Mouse (Mus musculus): ENCODE measurements around the gene Upf3b. TPM values are rescaled to one million over a fixed set of nuclear protein-coding genes. Genes with fewer than 3 reads are reported as not detected.
"Not testable (repeated sequence)": the region's sequence is repeated elsewhere in the genome, so short reads cannot be mapped to it uniquely, and the experiment has no call there.

The Upf3b gene
- 6.4 and 13.4 TPM in 2 replicates for polyA plus RNA-seq (2012; rRNA removed)
- polyA plus RNA-seq (2014; fragmentation: Nextera tagmentation; extraction: Ambion mirVana): 7.4 and 7.9 TPM in 2 replicates

- WGBS (ENCODE audit: insufficient replicate concordance): 9% methylated on average over 30 of the region's 30 CpGs
- Histone ChIP-seq H3K4me2 (ENCODE audit: low read depth) (peak within 1 kb of the TSS; percentile 80), H3K9me3 (ENCODE audit: control insufficient read depth, low read length) (no peaks in the 10 kb centered on the region), H3K4me3 (ENCODE audit: insufficient read depth in 1 of 2, low read depth in 2 of 2, low read length in 2 of 2) (peak within 1 kb of the TSS; percentile 72 to 99), H3K9ac (replicated peaks) (peak within 1 kb of the TSS; percentile 79), H3K4me1 (replicated peaks; ENCODE audit: control insufficient read depth in 2 of 2, insufficient read depth in 2 of 2, low read length in 1 of 2) (no peaks in the 10 kb centered on the region), H3K27ac (peak within 1 kb of the TSS; percentile 86), H3K36me3 (replicated peaks; ENCODE audit: control insufficient read depth, insufficient read depth, low read depth) (no peaks in the 10 kb centered on the region), H3K27me3 (ENCODE audit: control insufficient read depth, insufficient read depth, low read length) (no peaks in the 10 kb centered on the region)
- peak; percentile 37; the same call in 1 of the 2 replicates for TF ChIP-seq EP300 (IDR thresholded peaks at IDR 0.05; ENCODE audit: low read depth)
- no peak for TF ChIP-seq CTCF (IDR thresholded peaks at IDR 0.05; ENCODE audit: low read depth)
- DNase-seq (ENCODE audit: low read depth in 3 of 3, low spot score in 3 of 3): peak; percentile 92 to 95 (median 94)
- peak; percentile 98 for ATAC-seq (ENCODE audit: insufficient read depth)
These were observed at the start of gene Upf3b for GRCm38 (mm10) chrX:37110193-37110880. Upf3b (minus strand) TSS chrX:37110322.

GRCm38 (mm10) chrX:37157839-37158238 lies 47.7 kb upstream of the Upf3b start:
- no peak for DNase-seq (ENCODE audit: low read depth in 3 of 3, low spot score in 3 of 3)
- no peak overlapping the region for H3K4me2 ChIP-seq (ENCODE audit: low read depth)
- H3K27me3 ChIP-seq (ENCODE audit: control insufficient read depth, insufficient read depth, low read length): no peaks in the 10 kb centered on the region
- 46% methylated on average over 4 of the region's 4 CpGs for WGBS (ENCODE audit: insufficient replicate concordance)
- no peak overlapping the region for H3K27ac ChIP-seq
- no peak overlapping the region for H3K4me3 ChIP-seq (ENCODE audit: insufficient read depth in 1 of 2, low read depth in 2 of 2, low read length in 2 of 2)
- no peaks in the 10 kb centered on the region for H3K36me3 ChIP-seq (replicated peaks; ENCODE audit: control insufficient read depth, insufficient read depth, low read depth)
- H3K9ac ChIP-seq (replicated peaks): no peak overlapping the region
- ATAC-seq (ENCODE audit: insufficient read depth): no peak
- TF ChIP-seq EP300 (IDR thresholded peaks at IDR 0.05; ENCODE audit: low read depth) (no peak), CTCF (IDR thresholded peaks at IDR 0.05; ENCODE audit: low read depth) (peak; percentile 51)
- no peaks in the 10 kb centered on the region for H3K9me3 ChIP-seq (ENCODE audit: control insufficient read depth, low read length)
- H3K4me1 ChIP-seq (replicated peaks; ENCODE audit: control insufficient read depth in 2 of 2, insufficient read depth in 2 of 2, low read length in 1 of 2): no peaks in the 10 kb centered on the region

GRCm38 (mm10) chrX:37144954-37145353 lies 34.8 kb upstream of the Upf3b start:
- WGBS (ENCODE audit: insufficient replicate concordance): 87% methylated on average over 2 of the region's 2 CpGs

GRCm38 (mm10) chrX:37144498-37144897 lies 34.4 kb upstream of the Upf3b start:
- not testable (repeated sequence) for ATAC-seq (ENCODE audit: insufficient read depth); H3K27ac ChIP-seq; H3K4me2 ChIP-seq (ENCODE audit: low read depth); H3K4me3 ChIP-seq (ENCODE audit: insufficient read depth in 1 of 2, low read depth in 2 of 2, low read length in 2 of 2); H3K36me3 ChIP-seq (replicated peaks; ENCODE audit: control insufficient read depth, insufficient read depth, low read depth); H3K27me3 ChIP-seq (ENCODE audit: control insufficient read depth, insufficient read depth, low read length); DNase-seq (ENCODE audit: low read depth in 3 of 3, low spot score in 3 of 3); H3K9me3 ChIP-seq (ENCODE audit: control insufficient read depth, low read length); H3K4me1 ChIP-seq (replicated peaks; ENCODE audit: control insufficient read depth in 2 of 2, insufficient read depth in 2 of 2, low read length in 1 of 2); H3K9ac ChIP-seq (replicated peaks)
- 60% methylated on average over 1 of the region's 4 CpGs for WGBS (ENCODE audit: insufficient replicate concordance)

More at GRCm38 (mm10) chrX:37144954-37145353, 34.8 kb upstream of the Upf3b start:
- no peak overlapping the region for H3K27ac ChIP-seq
- DNase-seq (ENCODE audit: low read depth in 3 of 3, low spot score in 3 of 3): peak; percentile 17 to 26 (median 25)
- H3K4me1 ChIP-seq (replicated peaks; ENCODE audit: control insufficient read depth in 2 of 2, insufficient read depth in 2 of 2, low read length in 1 of 2): no peaks in the 10 kb centered on the region
- no peak overlapping the region for H3K4me3 ChIP-seq (ENCODE audit: insufficient read depth in 1 of 2, low read depth in 2 of 2, low read length in 2 of 2)
- H3K4me2 ChIP-seq (ENCODE audit: low read depth): no peak overlapping the region
- H3K9ac ChIP-seq (replicated peaks): no peak overlapping the region
- H3K27me3 ChIP-seq (ENCODE audit: control insufficient read depth, insufficient read depth, low read length): no peaks in the 10 kb centered on the region
- TF ChIP-seq CTCF (IDR thresholded peaks at IDR 0.05; ENCODE audit: low read depth) (peak; percentile 47), EP300 (IDR thresholded peaks at IDR 0.05; ENCODE audit: low read depth) (no peak)
- H3K36me3 ChIP-seq (replicated peaks; ENCODE audit: control insufficient read depth, insufficient read depth, low read depth): peaks cover 3% of the 10 kb centered on the region
- ATAC-seq (ENCODE audit: insufficient read depth): no peak
- no peaks in the 10 kb centered on the region for H3K9me3 ChIP-seq (ENCODE audit: control insufficient read depth, low read length)

GRCm38 (mm10) chrX:37141732-37142131 lies 31.6 kb upstream of the Upf3b start:
- H3K27ac ChIP-seq: no peak overlapping the region
- H3K27me3 ChIP-seq (ENCODE audit: control insufficient read depth, insufficient read depth, low read length): no peaks in the 10 kb centered on the region
- no peak overlapping the region for H3K9ac ChIP-seq (replicated peaks)
- no peaks in the 10 kb centered on the region for H3K9me3 ChIP-seq (ENCODE audit: control insufficient read depth, low read length)
- ATAC-seq (ENCODE audit: insufficient read depth) (no peak), DNase-seq (ENCODE audit: low read depth in 3 of 3, low spot score in 3 of 3) (no peak)
- H3K4me2 ChIP-seq (ENCODE audit: low read depth): no peak overlapping the region
- no peaks in the 10 kb centered on the region for H3K4me1 ChIP-seq (replicated peaks; ENCODE audit: control insufficient read depth in 2 of 2, insufficient read depth in 2 of 2, low read length in 1 of 2)
- no peak for TF ChIP-seq CTCF (IDR thresholded peaks at IDR 0.05; ENCODE audit: low read depth)
- H3K4me3 ChIP-seq (ENCODE audit: insufficient read depth in 1 of 2, low read depth in 2 of 2, low read length in 2 of 2): no peak overlapping the region
- WGBS (ENCODE audit: insufficient replicate concordance): 58% methylated on average over 3 of the region's 3 CpGs
- no peaks in the 10 kb centered on the region; the same call in 1 of the 2 replicates for H3K36me3 ChIP-seq (replicated peaks; ENCODE audit: control insufficient read depth, insufficient read depth, low read depth)
